Mouse (Mus musculus): Measurements from ENCODE around the gene Flt3l. TPM values are rescaled to one million over a fixed set of nuclear protein-coding genes. Genes with fewer than 3 reads are reported as not detected.

The Flt3l gene
- total RNA-seq, 2 experiments from 2014 or later, result 4.5 to 5.8 TPM

Small RNAs within 50 kb of the gene (microRNA-seq; reads per million reads assigned to microRNA genes)
- 1,054 to 1,069 reads per million in 2 experiments for gene Mir150
- gene Mir5121, result 15.9 to 20.1 reads per million in 2 experiments
- gene Mir7055, result 2.7 to 4.5 reads per million in 2 experiments

Other genes with a start within 250 kb of the Flt3l start
- gene Med25, start 243.7 kb downstream of the Flt3l start, total RNA-seq (2021), result 100 to 1,000 TPM; 106 to 111 TPM
- gene Fuz, start 240.4 kb downstream of the Flt3l start, total RNA-seq (2021), result 10 to 100 TPM; 21.0 to 21.4 TPM
- 100 to 1,000 TPM; 310 to 327 TPM for gene Ap2a1, start 206.9 kb downstream of the Flt3l start, total RNA-seq (2021)
- gene Tsks, start 193.2 kb downstream of the Flt3l start, total RNA-seq (2021), result under 1 TPM in 1 of 2 experiments, not detected in 1; 0.69 TPM
- 100 to 1,000 TPM; 115 to 116 TPM for gene Cpt1c, start 161.6 kb downstream of the Flt3l start, total RNA-seq (2021)
- 100 to 1,000 TPM; 163 to 195 TPM for gene Prmt1, start 149.9 kb downstream of the Flt3l start, total RNA-seq (2021)
- 10 to 100 TPM; 33.8 to 46.5 TPM for gene Irf3, start 138.8 kb downstream of the Flt3l start, total RNA-seq (2021)
- gene Bcl2l12, start 137.7 kb downstream of the Flt3l start, total RNA-seq (2021), result 1 to 10 TPM; 2.0 to 3.9 TPM
- gene Scaf1, start 120.1 kb downstream of the Flt3l start, total RNA-seq (2021), result 100 to 1,000 TPM; 153 to 158 TPM
- gene Rras, start 118.5 kb downstream of the Flt3l start, total RNA-seq (2021), result 10 to 100 TPM; 12.1 to 16.2 TPM
- gene Prr12, start 83.6 kb downstream of the Flt3l start, total RNA-seq (2021), result 10 to 100 TPM; 67.3 to 67.9 TPM
- gene Nosip, start 74.0 kb downstream of the Flt3l start, total RNA-seq (2021), result 10 to 100 TPM; 49.2 to 55.4 TPM
- gene Prrg2, start 73.8 kb downstream of the Flt3l start, total RNA-seq (2021), result 1 to 10 TPM; 5.3 to 7.4 TPM
- 10 to 100 TPM; 10.3 to 13.8 TPM for gene Rcn3, start 44.2 kb downstream of the Flt3l start, total RNA-seq (2021)
- gene Fcgrt, start 32.6 kb downstream of the Flt3l start, total RNA-seq (2021), result 10 to 100 TPM; 17.1 to 20.9 TPM
- gene Rps11, start 12.0 kb downstream of the Flt3l start, total RNA-seq (2021), result 100 to 1,000 TPM; 427 to 461 TPM
- 100 to 1,000 TPM; 736 to 824 TPM for gene Rpl13a, start 7.7 kb downstream of the Flt3l start, total RNA-seq (2021)
- under 1 TPM in 1 of 2 experiments, not detected in 1; 0.39 TPM for gene Gm45713, start 201 bp downstream of the Flt3l start, total RNA-seq (2021)
- 10 to 100 TPM; 46.1 to 46.5 TPM for gene Pih1d1, start 17.9 kb upstream of the Flt3l start, total RNA-seq (2021)
- gene Aldh16a1, start 18.2 kb upstream of the Flt3l start, total RNA-seq (2021), result 10 to 100 TPM; 14.0 to 15.9 TPM
- 1,000 to 10,000 TPM; 1,582 to 1,636 TPM for gene Slc17a7, start 27.5 kb upstream of the Flt3l start, total RNA-seq (2021)
- under 1 TPM in 1 of 2 experiments, not detected in 1; 0.26 TPM for gene Gfy, start 43.1 kb upstream of the Flt3l start, total RNA-seq (2021)
- not detected for gene Pth2, start 44.6 kb upstream of the Flt3l start, total RNA-seq (2021)
- gene Ccdc155, start 68.5 kb upstream of the Flt3l start, total RNA-seq (2021), result 1 to 10 TPM; 2.0 to 2.7 TPM
- gene Dkkl1, start 75.7 kb upstream of the Flt3l start, total RNA-seq (2021), result 1 to 10 TPM; 2.6 to 3.3 TPM
- 10 to 100 TPM in 1 of 2 experiments, 1 to 10 TPM in 1; 6.9 to 11.5 TPM for gene Tead2, start 79.3 kb upstream of the Flt3l start, total RNA-seq (2021)
- 1 to 10 TPM; 4.0 TPM for gene Cd37, start 102.7 kb upstream of the Flt3l start, total RNA-seq (2021)
- gene Slc6a16, start 104.7 kb upstream of the Flt3l start, total RNA-seq (2021), result 1 to 10 TPM; 1.4 to 2.3 TPM
- not detected for gene Slc6a21, start 141.1 kb upstream of the Flt3l start, total RNA-seq (2021)
- 10 to 100 TPM; 14.8 to 15.5 TPM for gene Trpm4, start 197.3 kb upstream of the Flt3l start, total RNA-seq (2021)
- under 1 TPM; 0.50 to 0.69 TPM for gene Hrc, start 198.9 kb upstream of the Flt3l start, total RNA-seq (2021)
- gene Ppfia3, start 230.6 kb upstream of the Flt3l start, total RNA-seq (2021), result 100 to 1,000 TPM; 133 TPM
- gene Lin7b, start 234.2 kb upstream of the Flt3l start, total RNA-seq (2021), result 100 to 1,000 TPM; 148 to 157 TPM